Mouse (Mus musculus) liver, embryonic 15.5 days (tissue): ENCODE measurements around the gene Slco1a5. TPM values are rescaled to one million over a fixed set of nuclear protein-coding genes. Genes with fewer than 3 reads are reported as not detected.
"Not testable (repeated sequence)": the region's sequence is repeated elsewhere in the genome, so short reads cannot be mapped to it uniquely, and the experiment has no call there.

Experiments used
- ATAC-seq: fragments of 200-750 bp; cut with Nextera tagmentation; 2 replicates; pipeline ENCODE4 v1.8.0; 2017; ENCODE audit warnings: moderate number of reproducible peaks, mild to moderate bottlenecking, moderate library complexity; ENCODE audit not compliant: insufficient read depth
- H3K27ac ChIP-seq: fragments of 300-500 bp; sonication (generic); replicated peaks from 2 replicates; pipeline ENCODE4 v1.5.1; 2015; ENCODE audit warnings: mild to moderate bottlenecking, inconsistent platforms
- H3K27me3 ChIP-seq: fragments of 300-500 bp; sonication (generic); 2 replicates; pipeline ENCODE4 v1.6.1; 2015; ENCODE audit warnings: mild to moderate bottlenecking, inconsistent platforms
- H3K36me3 ChIP-seq: fragments of 300-500 bp; sonication (generic); replicated peaks from 2 replicates; pipeline ENCODE4 v1.6.1; 2015; ENCODE audit warnings: moderate library complexity, mild to moderate bottlenecking, inconsistent platforms
- H3K4me1 ChIP-seq: fragments of 300-500 bp; sonication (generic); replicated peaks from 2 replicates; pipeline ENCODE4 v1.6.1; 2015; ENCODE audit warnings: inconsistent platforms
- H3K4me2 ChIP-seq: fragments of 300-500 bp; sonication (generic); 2 replicates; pipeline ENCODE4 v1.6.1; 2015; ENCODE audit warnings: moderate library complexity, mild to moderate bottlenecking, inconsistent platforms
- H3K4me3 ChIP-seq: fragments of 300-500 bp; sonication (generic); replicated peaks from 2 replicates; pipeline ENCODE4 v1.5.1; 2015; ENCODE audit warnings: mild to moderate bottlenecking, inconsistent platforms
- H3K9ac ChIP-seq: fragments of 300-500 bp; sonication (generic); 2 replicates; pipeline ENCODE4 v1.6.1; 2015; ENCODE audit warnings: moderate library complexity, mild to moderate bottlenecking, inconsistent platforms
- H3K9me3 ChIP-seq: fragments of 300-500 bp; sonication (generic); replicated peaks from 2 replicates; pipeline ENCODE4 v1.6.1; 2016; ENCODE audit warnings: inconsistent platforms
- WGBS: fragments of 180-500 bp; shearing (Covaris S2); methylation state at CpG from one replicate; pipeline ENCODE4 v1.1.7; 2015; ENCODE audit warnings: mixed read lengths; ENCODE audit not compliant: insufficient replicate concordance; 5-methylcytosine and 5-hydroxymethylcytosine counted together
- polyA plus RNA-seq: library from polyadenylated mRNA; unstranded; fragments of >200 nt; fragmentation: Nextera tagmentation; extraction: Ambion mirVana; gene quantifications from 2 replicates; pipeline ENCODE4 v1.2.1, GENCODE M21; 2015

Gene Slco1a5
- polyA plus RNA-seq = not detected in 2 replicates

DNA sequence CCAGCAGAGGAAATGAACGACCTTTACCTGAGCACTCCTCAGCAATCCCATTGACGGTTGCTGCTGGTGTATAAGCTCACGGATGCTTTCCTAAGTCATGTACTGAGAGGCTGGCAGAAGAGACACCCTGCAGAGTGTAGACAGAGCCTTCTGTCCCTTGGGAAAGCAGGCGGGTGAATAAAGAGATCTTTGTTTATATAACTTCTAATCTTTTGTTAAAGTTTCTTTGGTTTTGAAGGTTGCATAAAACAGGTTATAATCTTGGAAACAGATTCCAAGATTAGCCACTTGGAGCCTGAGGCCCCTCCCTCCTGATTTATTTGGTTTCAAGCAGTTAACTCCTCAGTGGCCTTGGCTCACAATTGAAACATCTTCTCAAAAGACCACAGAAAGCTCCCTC is at the start of gene Slco1a5:
TSS of gene Slco1a5 (minus strand) at position 101 of the 400 bp plus-strand sequence.
- Histone ChIP-seq H3K4me3 (no peak within 1 kb of the TSS), H3K9ac (no peak within 1 kb of the TSS)
- 36% methylated on average over 4 of the region's 4 CpGs for WGBS

DNA sequence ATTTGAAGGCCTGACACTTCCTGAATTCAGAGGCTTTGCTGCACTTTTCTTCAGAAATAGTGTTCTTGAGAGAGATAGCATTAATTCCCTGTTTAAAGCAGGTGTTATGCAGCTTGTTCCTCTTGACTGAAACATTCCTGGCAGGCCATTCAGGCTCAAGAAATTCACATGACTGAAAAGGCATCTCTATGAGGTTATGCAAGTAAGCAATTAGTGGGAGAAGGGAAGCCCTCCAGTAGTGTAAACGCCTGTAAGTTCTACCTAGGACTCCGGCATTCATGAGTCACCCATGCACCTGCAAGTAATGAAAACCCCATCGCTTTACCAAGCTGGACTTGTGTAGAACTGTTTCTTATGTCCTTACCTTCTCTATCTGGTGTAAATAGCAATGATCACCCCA is 46.8 kb upstream of the Slco1a5 start:
- Histone ChIP-seq H3K4me3 (no peak overlapping the region), H3K4me2 (no peak overlapping the region), H3K27me3 (no peaks in the 10 kb centered on the region), H3K36me3 (peaks cover 86% of the 10 kb centered on the region), H3K9ac (no peak overlapping the region), H3K27ac (no peak overlapping the region), H3K4me1 (no peaks in the 10 kb centered on the region), H3K9me3 (no peaks in the 10 kb centered on the region)
- WGBS = 83% methylated on average over 3 of the region's 3 CpGs
- ATAC-seq = no peak

More for the DNA sequence above, at the start of gene Slco1a5:
- ATAC-seq = no peak
- Histone ChIP-seq H3K4me2 (no peak within 1 kb of the TSS), H3K27ac (no peak within 1 kb of the TSS), H3K4me1 (no peaks in the 10 kb centered on the region), H3K9me3 (no peaks in the 10 kb centered on the region), H3K27me3 (no peaks in the 10 kb centered on the region), H3K36me3 (no peaks in the 10 kb centered on the region)

DNA sequence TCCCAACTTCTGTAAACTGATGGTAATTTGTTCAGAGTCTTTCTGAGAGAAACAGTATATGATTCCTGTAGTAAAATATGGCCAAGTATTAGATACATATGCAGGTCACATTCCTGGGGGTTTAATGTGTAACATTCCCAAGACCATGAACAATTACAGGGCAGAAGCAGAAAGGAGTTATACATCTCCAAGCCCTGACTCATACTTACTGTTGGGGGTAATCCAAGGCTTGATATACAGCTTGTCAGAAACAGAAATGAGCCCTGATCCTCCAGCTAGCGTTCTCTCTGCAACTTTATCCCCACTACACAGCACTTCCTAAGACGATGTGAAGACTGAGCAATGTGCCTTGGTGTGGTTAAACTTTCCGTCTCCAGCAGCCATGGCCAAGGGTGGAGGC is 44.8 kb upstream of the Slco1a5 start:
- WGBS = 76% methylated on average over 3 of the region's 3 CpGs
- no peak for ATAC-seq
- H3K27me3 ChIP-seq = no peaks in the 10 kb centered on the region
- no peak overlapping the region for H3K27ac ChIP-seq
- no peak overlapping the region for H3K4me2 ChIP-seq
- no peak overlapping the region for H3K4me3 ChIP-seq
- no peak overlapping the region for H3K9ac ChIP-seq
- H3K36me3 ChIP-seq = peaks cover 87% of the 10 kb centered on the region
- H3K4me1 ChIP-seq = no peaks in the 10 kb centered on the region
- H3K9me3 ChIP-seq = no peaks in the 10 kb centered on the region

DNA sequence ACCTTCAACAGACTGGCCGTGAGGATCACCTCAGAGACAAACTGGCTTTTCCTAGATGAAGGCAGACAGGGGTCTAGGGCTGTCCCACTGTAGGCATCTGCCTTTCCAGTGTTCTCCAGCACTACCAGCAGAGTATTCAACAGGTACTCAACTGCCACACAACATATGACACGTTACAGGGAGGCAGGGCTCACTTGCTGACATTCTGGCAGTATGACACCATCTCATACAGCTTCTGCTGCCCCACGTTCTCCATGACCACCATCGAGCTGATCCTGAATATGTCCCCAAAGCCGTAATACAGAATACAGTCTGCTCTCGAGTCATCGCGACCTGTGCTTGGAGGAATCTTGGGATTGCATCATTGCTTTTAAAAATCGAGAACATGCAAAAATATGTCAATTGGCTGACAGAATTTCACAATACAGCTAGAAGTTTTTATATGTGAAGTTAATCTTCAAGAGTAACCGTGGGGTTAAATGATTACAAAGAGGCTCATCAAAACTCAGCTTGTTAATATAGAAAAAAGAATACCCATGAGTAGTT is 43.8 kb upstream of the Slco1a5 start:
- 78% methylated on average over 10 of the region's 10 CpGs for WGBS
- H3K9ac ChIP-seq = no peak overlapping the region
- no peaks in the 10 kb centered on the region for H3K4me1 ChIP-seq
- ATAC-seq = no peak
- no peak overlapping the region for H3K4me3 ChIP-seq
- peaks cover 86% of the 10 kb centered on the region for H3K36me3 ChIP-seq
- no peak overlapping the region for H3K27ac ChIP-seq
- H3K9me3 ChIP-seq = no peaks in the 10 kb centered on the region
- H3K4me2 ChIP-seq = no peak overlapping the region
- H3K27me3 ChIP-seq = no peaks in the 10 kb centered on the region

DNA sequence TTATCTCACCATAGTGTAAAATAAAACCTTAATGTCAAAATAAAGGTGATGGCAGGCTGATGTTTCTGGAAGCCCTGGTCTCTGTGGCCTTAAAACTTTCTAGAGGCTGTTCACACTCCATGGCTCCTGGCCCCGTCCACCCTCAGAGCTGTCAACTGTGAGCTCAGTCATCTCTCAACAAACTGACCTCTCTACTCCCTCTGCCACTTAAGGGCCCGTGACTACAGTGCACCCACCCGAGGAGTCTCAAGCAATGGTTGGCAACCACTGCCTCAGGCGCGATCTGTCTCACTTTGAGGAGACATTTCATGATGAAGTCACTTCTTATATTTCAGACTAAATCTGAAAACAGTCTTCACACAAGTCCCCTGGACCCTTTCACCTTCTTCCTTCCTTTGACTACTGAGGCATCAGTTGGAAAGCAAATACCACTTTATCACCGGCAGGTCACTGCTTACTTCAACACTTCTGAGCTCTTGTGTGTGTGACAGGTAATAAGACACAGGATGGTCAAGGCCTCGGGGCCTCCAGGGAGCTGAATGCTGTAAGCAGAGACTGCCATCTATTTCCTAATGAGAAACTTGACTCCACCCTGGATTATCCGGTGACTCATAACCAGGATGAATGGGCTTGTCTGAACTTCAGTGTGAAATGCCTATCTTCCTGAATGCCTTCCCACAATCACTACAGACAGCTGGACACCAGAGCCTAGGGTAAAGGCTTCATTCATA is 43.1 kb upstream of the Slco1a5 start:
- Histone ChIP-seq H3K9me3 (no peaks in the 10 kb centered on the region), H3K4me2 (no peak overlapping the region), H3K4me1 (no peaks in the 10 kb centered on the region), H3K27ac (no peak overlapping the region), H3K27me3 (no peaks in the 10 kb centered on the region), H3K4me3 (no peak overlapping the region), H3K36me3 (peaks cover 86% of the 10 kb centered on the region), H3K9ac (no peak overlapping the region)
- no peak for ATAC-seq
- 77% methylated on average over 8 of the region's 8 CpGs for WGBS

DNA sequence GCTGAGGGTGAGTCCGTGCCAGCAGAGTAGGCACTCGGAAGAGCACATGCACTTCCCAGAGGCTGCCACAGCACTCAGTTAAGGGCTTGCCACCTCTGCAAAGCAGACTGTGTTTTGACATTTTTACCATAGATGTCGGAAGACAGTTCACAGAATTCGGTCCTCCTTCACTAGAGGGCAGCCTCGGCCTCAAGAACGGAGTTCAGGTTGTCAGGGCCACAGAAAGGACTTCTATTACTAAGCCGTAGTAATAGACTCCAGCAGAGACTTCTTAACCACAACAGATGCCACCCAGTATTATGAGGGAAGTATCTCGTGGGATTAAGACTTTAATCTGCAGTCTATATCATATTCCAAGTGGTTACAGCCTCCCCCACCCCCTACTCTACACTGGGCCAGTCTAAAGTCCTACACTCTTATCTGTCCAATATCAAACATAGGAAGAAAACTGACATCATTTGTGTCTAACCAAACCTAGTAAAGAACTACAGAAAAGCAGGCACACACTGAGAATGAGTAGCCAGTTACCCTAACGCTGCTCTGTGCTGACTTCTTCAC is 40.3 kb upstream of the Slco1a5 start:
- Histone ChIP-seq H3K9ac (no peak overlapping the region), H3K27ac (no peak overlapping the region), H3K36me3 (peaks cover 87% of the 10 kb centered on the region), H3K9me3 (no peaks in the 10 kb centered on the region), H3K4me1 (no peaks in the 10 kb centered on the region), H3K4me3 (no peak overlapping the region), H3K4me2 (no peak overlapping the region), H3K27me3 (no peaks in the 10 kb centered on the region)
- ATAC-seq = no peak
- 69% methylated on average over 9 of the region's 9 CpGs for WGBS

DNA sequence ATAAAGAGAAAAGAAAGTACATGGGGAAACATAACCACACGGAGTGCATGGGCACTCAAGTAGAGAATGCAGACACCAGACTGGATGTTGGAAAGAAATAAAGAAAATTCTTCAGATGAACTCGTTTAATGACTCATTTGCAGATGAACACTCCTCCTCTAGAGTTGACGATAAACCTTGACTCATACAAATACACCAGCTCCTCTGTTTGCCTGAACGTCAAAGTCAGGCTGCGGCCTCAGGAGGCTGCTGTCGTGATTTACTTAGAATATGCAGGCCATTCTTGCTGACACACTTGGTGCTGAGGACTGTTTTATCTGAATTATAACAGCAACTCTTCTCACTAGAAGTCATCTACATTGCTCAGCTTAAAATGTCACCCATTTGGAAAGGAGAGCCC is 39.3 kb upstream of the Slco1a5 start:
- Histone ChIP-seq H3K4me2 (no peak overlapping the region), H3K4me1 (no peaks in the 10 kb centered on the region), H3K9ac (no peak overlapping the region), H3K4me3 (no peak overlapping the region), H3K27me3 (no peaks in the 10 kb centered on the region), H3K27ac (no peak overlapping the region), H3K36me3 (peaks cover 81% of the 10 kb centered on the region), H3K9me3 (no peaks in the 10 kb centered on the region)
- no peak for ATAC-seq
- WGBS = 81% methylated on average over 6 of the region's 6 CpGs

DNA sequence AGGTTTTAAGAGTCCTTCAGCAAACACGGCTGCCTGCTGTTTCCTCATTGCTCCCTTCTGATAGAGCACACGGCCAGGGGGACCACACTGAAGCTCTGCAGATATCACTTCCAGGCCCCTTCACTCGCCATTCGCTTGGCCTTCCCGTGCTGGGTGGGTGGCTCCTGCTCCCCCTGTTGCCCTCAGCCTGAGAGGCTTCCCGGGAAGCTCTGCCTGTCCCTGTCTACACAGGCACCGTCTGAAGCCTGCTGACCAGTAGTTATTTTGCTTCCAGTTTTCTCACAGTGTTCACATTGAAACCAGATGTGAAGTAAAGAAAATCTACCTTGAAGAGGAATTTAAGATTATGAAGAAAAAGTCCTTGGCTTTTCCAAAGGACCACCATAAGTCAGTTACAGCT is 34.3 kb upstream of the Slco1a5 start:
- WGBS = 65% methylated on average over 7 of the region's 7 CpGs
- H3K9ac ChIP-seq = no peak overlapping the region
- H3K36me3 ChIP-seq = peaks cover 66% of the 10 kb centered on the region

DNA sequence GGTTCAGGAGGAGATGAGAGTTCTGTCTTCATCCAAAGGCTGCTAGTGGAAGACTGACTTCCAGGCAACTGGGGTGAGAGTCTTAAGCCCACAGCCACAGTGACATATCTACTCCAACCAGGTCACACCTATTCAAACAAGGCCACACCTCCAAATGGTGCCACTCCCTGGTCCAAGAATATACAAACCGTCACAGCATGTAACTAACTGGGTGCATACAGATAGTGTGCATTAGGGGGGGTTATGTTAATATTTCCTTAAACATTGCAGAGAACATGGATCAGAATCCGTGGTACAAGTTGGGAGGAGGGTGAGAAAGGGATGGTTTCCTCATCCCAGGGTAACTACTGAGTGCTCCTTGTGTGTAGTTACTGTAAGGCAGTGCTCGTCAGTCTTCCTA is 29.3 kb upstream of the Slco1a5 start:
- H3K27ac ChIP-seq, H3K4me2 ChIP-seq, H3K4me3 ChIP-seq, H3K27me3 ChIP-seq, H3K9me3 ChIP-seq, H3K9ac ChIP-seq: not testable (repeated sequence)
- Histone ChIP-seq H3K4me1 (peaks cover 15% of the 10 kb centered on the region), H3K36me3 (peaks cover 48% of the 10 kb centered on the region)
- peak; percentile 27; the same call in 1 of the 2 replicates for ATAC-seq
- WGBS = 55% methylated on average over 3 of the region's 3 CpGs

More for the DNA sequence above, 34.3 kb upstream of the Slco1a5 start:
- Histone ChIP-seq H3K4me1 (peaks cover 5% of the 10 kb centered on the region; the same call in 1 of the 2 replicates), H3K4me3 (no peak overlapping the region), H3K27me3 (no peaks in the 10 kb centered on the region), H3K27ac (no peak overlapping the region), H3K4me2 (no peak overlapping the region), H3K9me3 (no peaks in the 10 kb centered on the region)
- ATAC-seq = no peak

DNA sequence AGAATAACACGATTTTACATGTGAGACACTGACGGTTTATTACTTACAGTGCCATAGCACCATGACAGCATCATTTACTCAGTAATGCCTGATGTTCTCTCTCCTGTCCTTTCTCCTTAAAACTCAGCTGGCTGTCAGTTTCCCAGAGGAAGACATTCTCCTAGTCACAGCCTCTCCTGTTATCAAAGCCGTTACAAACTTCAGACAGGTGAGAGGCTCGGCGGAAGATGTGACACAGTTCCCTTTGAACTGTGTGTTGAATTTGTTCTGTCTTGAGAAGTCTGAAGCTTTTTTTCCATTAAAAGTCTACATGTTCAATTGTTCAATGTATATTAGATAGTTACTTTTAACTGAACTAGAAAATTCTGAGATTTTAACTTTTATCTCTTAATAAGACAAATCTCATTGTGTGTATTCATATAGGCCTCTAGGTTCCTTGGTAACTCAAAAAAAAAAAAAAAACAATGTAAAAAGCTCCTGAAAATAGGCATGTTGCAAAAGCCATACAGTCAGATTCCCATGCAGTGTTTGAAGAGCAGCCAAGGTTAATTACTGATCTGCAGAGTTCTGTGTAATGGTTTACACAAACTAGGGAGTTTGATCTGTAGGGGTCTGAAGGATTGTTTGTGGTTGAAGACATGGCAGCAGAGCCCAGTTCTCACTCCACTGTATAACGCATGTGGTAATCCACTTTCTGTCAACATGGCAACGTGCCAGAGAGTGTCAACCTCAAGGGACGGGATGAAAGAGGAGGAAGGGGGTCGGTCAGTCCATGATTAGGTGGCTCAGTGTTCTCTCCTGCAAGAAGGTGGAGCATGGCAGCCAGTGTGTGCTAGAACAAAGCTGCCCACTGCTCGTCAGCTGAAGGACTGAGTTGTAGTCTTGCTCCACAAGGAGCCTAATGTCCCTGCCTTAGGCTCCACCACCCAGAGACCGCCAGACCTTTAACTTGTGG is 24.9 kb upstream of the Slco1a5 start:
- Histone ChIP-seq H3K9me3 (no peaks in the 10 kb centered on the region), H3K36me3 (peaks cover 26% of the 10 kb centered on the region), H3K27ac (0 out of 2 replicates have a peak overlapping the region, but pooled peaks have one; percentile 82), H3K9ac (no peak overlapping the region), H3K4me2 (no peak overlapping the region), H3K4me1 (peaks cover 32% of the 10 kb centered on the region), H3K4me3 (no peak overlapping the region), H3K27me3 (no peaks in the 10 kb centered on the region)
- WGBS = 66% methylated on average over 11 of the region's 11 CpGs
- ATAC-seq = peak; percentile 24
